Mouse (Mus musculus) lung, embryonic 14.5 days (tissue): ENCODE data around the gene Eya4. TPM values are rescaled to one million over a fixed set of nuclear protein-coding genes. Genes with fewer than 3 reads are reported as not detected.

Source experiments
- ATAC-seq: fragments of 200-750 bp; cut with Nextera tagmentation; 2 replicates; pipeline ENCODE4 v1.8.0; 2017; ENCODE audit warnings: mild to moderate bottlenecking, moderate TSS enrichment, moderate library complexity; ENCODE audit not compliant: insufficient read depth
- DNase-seq: peaks from one replicate; pipeline ENCODE4 v3.0.0-alpha.2; 2015
- H3K27ac ChIP-seq: fragments of 300-500 bp; sonication (generic); 2 replicates; pipeline ENCODE4 v1.5.1; 2014; ENCODE audit warnings: low read depth, mild to moderate bottlenecking, moderate library complexity
- H3K27me3 ChIP-seq: fragments of 300-500 bp; sonication (generic); 2 replicates; pipeline ENCODE4 v1.6.1; 2014; ENCODE audit warnings: low read length, control low read depth; ENCODE audit not compliant: insufficient read depth
- H3K36me3 ChIP-seq: fragments of 300-500 bp; sonication (generic); 2 replicates; pipeline ENCODE4 v1.6.1; 2014; ENCODE audit warnings: control low read depth; ENCODE audit not compliant: insufficient read depth
- H3K4me1 ChIP-seq: fragments of 300-500 bp; sonication (generic); 2 replicates; pipeline ENCODE4 v1.6.1; 2014; ENCODE audit warnings: antibody characterized with exemption, control low read depth; ENCODE audit not compliant: insufficient read depth
- H3K4me2 ChIP-seq: fragments of 300-500 bp; sonication (generic); 2 replicates; pipeline ENCODE4 v1.6.1; 2014; ENCODE audit warnings: mild to moderate bottlenecking
- H3K4me3 ChIP-seq: fragments of 300-500 bp; sonication (generic); 2 replicates; pipeline ENCODE4 v1.5.1; 2014; ENCODE audit warnings: low read depth, low read length
- H3K9ac ChIP-seq: fragments of 300-500 bp; sonication (generic); 2 replicates; pipeline ENCODE4 v1.6.1; 2014
- H3K9me3 ChIP-seq: fragments of 300-500 bp; sonication (generic); 2 replicates; pipeline ENCODE4 v1.6.1; 2016; ENCODE audit warnings: low read depth, low read length, control low read depth
- CTCF ChIP-seq: IDR thresholded peaks from 2 replicates; pipeline ENCODE4 v1.5.1; 2016; ENCODE audit warnings: antibody characterized with exemption, low read depth
- WGBS: fragments of 180-500 bp; shearing (Covaris S2); extraction: QIAGEN DNeasy Blood & Tissue Kit; methylation state at CpG from one replicate; pipeline ENCODE4 v1.1.7; 2014; 5-methylcytosine and 5-hydroxymethylcytosine counted together
- polyA plus RNA-seq: library from polyadenylated mRNA; unstranded; fragments of >200 nt; fragmentation: Nextera tagmentation; extraction: Ambion mirVana; gene quantifications from 2 replicates; pipeline ENCODE4 v1.2.1, GENCODE M21; 2014

The Eya4 gene
- polyA plus RNA-seq, 1 experiment from 2014 or later: 1.0 TPM

- no peak overlapping the region for H3K4me2 ChIP-seq
- no peak for TF ChIP-seq CTCF
- ATAC-seq: no peak
- H3K27me3 ChIP-seq: no peaks in the 10 kb centered on the region
- DNase-seq: no peak
- 71% methylated on average over 3 of the region's 3 CpGs for WGBS
- no peak overlapping the region for H3K4me3 ChIP-seq
- H3K4me1 ChIP-seq: peaks cover 5% of the 10 kb centered on the region; the same call in 1 of the 2 replicates
- no peak overlapping the region for H3K9ac ChIP-seq
- no peaks in the 10 kb centered on the region for H3K36me3 ChIP-seq
- no peak overlapping the region for H3K27ac ChIP-seq
- H3K9me3 ChIP-seq: no peaks in the 10 kb centered on the region
Measured at GRCm38 (mm10) chr10:23091552-23091951, 259.0 kb downstream of the Eya4 start.

- WGBS: 68% methylated on average over 1 of the region's 1 CpGs
- H3K9me3 ChIP-seq: no peaks in the 10 kb centered on the region
- ATAC-seq: no peak
Measured at GRCm38 (mm10) chr10:23090323-23090722, 260.3 kb downstream of the Eya4 start.

GRCm38 (mm10) chr10:23089271-23089670, 261.3 kb downstream of the Eya4 start:
- H3K36me3 ChIP-seq: no peaks in the 10 kb centered on the region
- no peak for ATAC-seq
- no peak overlapping the region for H3K27ac ChIP-seq
- DNase-seq: no peak
- H3K4me2 ChIP-seq: no peak overlapping the region
- no peaks in the 10 kb centered on the region for H3K9me3 ChIP-seq
- peaks cover 5% of the 10 kb centered on the region; the same call in 1 of the 2 replicates for H3K4me1 ChIP-seq
- no peak overlapping the region for H3K9ac ChIP-seq
- no peak for TF ChIP-seq CTCF
- H3K4me3 ChIP-seq: no peak overlapping the region
- H3K27me3 ChIP-seq: no peaks in the 10 kb centered on the region
- WGBS: 67% methylated on average over 6 of the region's 6 CpGs

More at GRCm38 (mm10) chr10:23090323-23090722, 260.3 kb downstream of the Eya4 start:
- Histone ChIP-seq H3K4me3 (no peak overlapping the region), H3K27ac (no peak overlapping the region), H3K27me3 (no peaks in the 10 kb centered on the region), H3K4me1 (peaks cover 5% of the 10 kb centered on the region; the same call in 1 of the 2 replicates), H3K36me3 (no peaks in the 10 kb centered on the region), H3K9ac (no peak overlapping the region), H3K4me2 (no peak overlapping the region)
- no peak for TF ChIP-seq CTCF
- no peak for DNase-seq

- WGBS: 15% methylated on average over 3 of the region's 3 CpGs
- Histone ChIP-seq H3K4me3 (no peak overlapping the region), H3K9me3 (no peaks in the 10 kb centered on the region), H3K4me2 (no peak overlapping the region), H3K4me1 (peaks cover 5% of the 10 kb centered on the region; the same call in 1 of the 2 replicates), H3K27me3 (no peaks in the 10 kb centered on the region), H3K27ac (no peak overlapping the region), H3K9ac (no peak overlapping the region), H3K36me3 (no peaks in the 10 kb centered on the region)
- DNase-seq: peak; percentile 81
- TF ChIP-seq CTCF: no peak
- peak; percentile 79 for ATAC-seq
Measured at GRCm38 (mm10) chr10:23088764-23089163, 261.8 kb downstream of the Eya4 start.

- H3K4me1 ChIP-seq: peaks cover 5% of the 10 kb centered on the region; the same call in 1 of the 2 replicates
- WGBS: 33% methylated on average over 21 of the region's 21 CpGs
- no peak overlapping the region for H3K9ac ChIP-seq
- TF ChIP-seq CTCF: peak; percentile 71
- peak; percentile 95 for DNase-seq
- no peaks in the 10 kb centered on the region for H3K36me3 ChIP-seq
- H3K27ac ChIP-seq: peak overlapping the region; percentile 58; the same call in 1 of the 2 replicates
- peak; percentile 84 for ATAC-seq
- no peaks in the 10 kb centered on the region for H3K27me3 ChIP-seq
- no peaks in the 10 kb centered on the region for H3K9me3 ChIP-seq
- 0 out of 2 replicates have a peak overlapping the region, but pooled peaks have one; percentile 10 for H3K4me3 ChIP-seq
- peak overlapping the region; percentile 52 for H3K4me2 ChIP-seq
Measured at GRCm38 (mm10) chr10:23086352-23087215, 264.0 kb downstream of the Eya4 start.

- H3K4me1 ChIP-seq: peaks cover 5% of the 10 kb centered on the region
- no peak overlapping the region for H3K9ac ChIP-seq
- no peaks in the 10 kb centered on the region for H3K36me3 ChIP-seq
- H3K4me2 ChIP-seq: no peak overlapping the region
- H3K27me3 ChIP-seq: no peaks in the 10 kb centered on the region
- no peak overlapping the region for H3K4me3 ChIP-seq
- 27% methylated on average over 4 of the region's 4 CpGs for WGBS
- H3K9me3 ChIP-seq: no peaks in the 10 kb centered on the region
- ATAC-seq: no peak
- no peak for DNase-seq
- H3K27ac ChIP-seq: no peak overlapping the region
- no peak for TF ChIP-seq CTCF
Measured at GRCm38 (mm10) chr10:23081548-23081828, 269.1 kb downstream of the Eya4 start.

- ATAC-seq: peak; percentile 57; the same call in 1 of the 2 replicates
- Histone ChIP-seq H3K9me3 (no peaks in the 10 kb centered on the region), H3K4me3 (no peak overlapping the region), H3K4me2 (peak overlapping the region; percentile 3; the same call in 1 of the 2 replicates), H3K36me3 (no peaks in the 10 kb centered on the region), H3K4me1 (peaks cover 5% of the 10 kb centered on the region), H3K27me3 (no peaks in the 10 kb centered on the region), H3K27ac (0 out of 2 replicates have a peak overlapping the region, but pooled peaks have one; percentile 1), H3K9ac (no peak overlapping the region)
- 32% methylated on average over 24 of the region's 24 CpGs for WGBS
- TF ChIP-seq CTCF: peak; percentile 99
- peak; percentile 96 for DNase-seq
Measured at GRCm38 (mm10) chr10:23080749-23081547, 269.6 kb downstream of the Eya4 start.
